Mouse (Mus musculus) frontal cortex, postnatal 25 days (tissue): Measurements from ENCODE around the gene Pced1b.
"Not testable (repeated sequence)": the region's sequence is repeated elsewhere in the genome, so short reads cannot be mapped to it uniquely, and the experiment has no call there.

ENCODE experiments used
- DNase-seq, 2 experiments: peaks; one replicate each; pipeline ENCODE4 v3.0.0; 2022; ENCODE audit warnings: low spot score in 2 of 2

Gene Pced1b

DNA sequence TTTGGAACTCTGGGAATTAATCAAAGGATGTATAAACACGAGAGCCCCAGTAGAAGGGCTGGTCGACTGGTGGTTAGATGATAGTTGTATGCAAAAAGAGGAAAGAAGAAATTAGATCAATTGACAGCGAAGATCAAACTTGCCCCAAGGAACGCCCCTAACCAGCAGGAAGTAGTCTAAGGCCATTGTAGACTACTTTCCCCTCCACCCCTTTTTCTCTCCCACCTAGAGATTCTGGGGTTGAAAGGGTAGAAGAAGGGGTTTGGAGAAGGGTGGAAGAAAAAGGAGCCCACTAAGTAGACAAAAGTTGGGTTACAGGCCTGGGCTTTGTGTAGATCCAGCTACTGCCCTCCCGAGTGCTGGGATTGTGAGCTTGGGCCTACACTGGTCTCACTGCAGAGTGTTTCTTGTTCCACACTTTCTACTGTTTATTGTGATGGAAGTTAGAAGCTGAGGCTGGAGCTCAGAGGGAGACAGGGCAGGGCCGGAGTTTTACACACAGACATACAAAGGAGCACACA is 125.8 kb downstream of the Pced1b start:
- no peak for DNase-seq

DNA sequence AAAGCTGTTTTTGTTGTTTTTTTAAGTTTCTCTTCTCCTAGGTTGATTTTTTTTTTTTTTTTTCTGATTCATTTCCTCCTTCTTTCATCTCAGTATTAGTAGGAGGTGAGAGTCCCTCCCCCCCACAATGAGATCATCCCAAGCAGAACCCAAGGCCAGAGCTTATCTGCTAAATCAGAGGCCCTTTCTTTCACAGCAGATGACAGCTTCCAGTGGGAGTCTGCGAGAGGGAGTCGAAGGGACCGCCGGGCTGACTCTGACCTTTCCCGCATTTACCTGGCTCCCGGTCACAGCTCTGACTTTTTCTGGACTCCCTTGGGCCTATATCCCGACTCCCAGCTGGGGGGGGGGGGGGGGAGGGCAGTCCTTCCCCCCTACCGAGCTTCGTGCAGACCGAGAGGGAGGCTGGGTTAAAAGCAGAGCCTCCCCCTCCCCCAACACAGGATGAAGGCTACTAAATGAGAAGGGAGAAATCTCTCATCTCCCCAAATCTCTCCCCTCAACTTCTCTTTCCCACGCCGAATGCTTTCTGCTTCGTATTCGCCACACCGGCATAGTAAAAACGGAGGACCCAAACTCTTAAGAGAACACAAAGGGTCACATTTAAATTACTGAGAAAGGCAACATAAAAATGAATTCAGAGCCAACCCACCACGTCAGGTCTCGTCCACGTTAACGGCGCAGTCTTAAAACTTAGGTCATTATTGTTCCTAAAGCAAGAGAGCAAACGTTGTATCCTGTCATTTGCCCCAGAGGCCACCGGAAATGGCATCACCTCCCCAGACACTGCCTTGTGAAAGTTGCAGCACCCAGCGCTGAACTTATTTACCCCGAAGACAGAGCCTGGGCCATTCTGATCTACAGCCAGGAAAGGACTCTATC is 126.5 kb downstream of the Pced1b start:
- DNase-seq = no peak

DNA sequence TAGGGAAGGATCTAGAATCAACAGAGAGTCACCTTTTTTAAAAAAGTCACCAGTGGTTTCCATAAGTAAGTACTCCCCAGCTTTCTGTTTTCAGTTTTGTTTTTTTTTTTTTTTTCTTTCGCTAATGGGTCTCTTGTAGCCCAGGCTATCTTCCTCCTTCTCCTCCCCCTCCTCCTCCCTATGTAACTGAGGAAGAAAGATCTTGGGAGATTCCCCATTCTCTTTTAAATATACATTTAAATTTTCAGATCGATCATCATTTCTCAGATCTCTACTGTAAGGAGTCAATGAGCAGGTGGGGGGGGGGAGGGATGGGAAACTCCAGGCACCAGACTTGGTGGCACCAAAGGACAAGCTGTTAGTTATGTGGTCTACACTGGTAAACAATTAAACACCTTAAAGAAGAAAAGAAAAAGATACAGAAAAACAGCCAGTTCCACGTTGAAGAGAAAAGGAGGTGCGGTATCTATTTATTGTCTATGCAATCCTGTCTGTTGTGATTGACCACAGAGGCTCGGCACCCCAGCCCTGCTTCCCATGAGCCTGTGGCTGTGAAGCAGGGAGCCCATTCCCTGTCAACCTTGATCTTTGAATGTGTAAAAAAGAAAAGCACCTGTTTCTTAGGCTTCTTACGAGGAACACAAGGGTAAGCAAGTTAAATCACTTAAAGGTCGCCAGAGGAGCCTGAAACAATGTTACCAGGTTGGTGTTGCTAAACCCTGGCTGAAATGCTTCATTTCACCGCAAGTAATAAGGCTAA is 127.4 kb downstream of the Pced1b start:
- DNase-seq = no peak

DNA sequence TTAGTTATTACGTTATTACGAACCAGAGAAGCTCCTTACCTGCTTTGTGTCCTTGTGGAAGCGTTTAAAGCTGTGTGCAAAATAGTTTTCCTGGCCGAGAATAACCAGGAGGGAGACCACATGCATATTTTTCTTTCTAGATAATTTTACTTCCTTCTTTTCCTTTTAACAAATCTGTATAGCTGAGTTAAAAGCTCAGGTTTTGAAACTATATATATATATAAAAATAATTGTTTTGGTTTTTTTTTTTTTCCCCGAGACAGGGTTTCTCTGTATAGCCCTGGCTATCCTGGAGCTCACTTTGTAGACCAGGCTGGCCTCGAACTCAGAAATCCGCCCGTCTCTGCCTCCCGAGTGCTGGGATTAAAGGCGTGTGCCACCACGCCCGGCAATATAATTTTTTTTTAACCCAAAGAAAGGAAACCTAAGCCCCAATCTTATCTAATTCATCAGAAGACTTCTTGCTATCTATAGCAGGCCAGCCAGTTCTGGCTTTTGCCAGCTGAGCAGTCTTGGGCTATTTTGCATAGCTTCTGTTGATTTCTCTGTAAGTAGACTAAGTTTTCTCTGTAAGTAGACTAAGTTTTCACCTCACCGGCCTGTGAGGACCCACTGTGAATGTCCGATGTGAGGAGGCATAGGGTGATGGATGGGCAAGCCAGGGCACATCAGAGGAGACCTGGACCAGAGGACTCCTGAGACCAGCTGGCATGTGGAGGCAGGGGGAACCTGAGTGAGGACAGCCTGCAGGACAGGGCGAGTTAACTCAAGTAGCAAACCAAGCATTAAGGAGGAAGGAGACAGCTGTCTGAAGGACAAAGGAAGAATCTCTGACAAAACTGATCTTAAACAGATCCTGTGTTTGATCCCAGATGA is 128.2 kb downstream of the Pced1b start:
- DNase-seq = no peak

DNA sequence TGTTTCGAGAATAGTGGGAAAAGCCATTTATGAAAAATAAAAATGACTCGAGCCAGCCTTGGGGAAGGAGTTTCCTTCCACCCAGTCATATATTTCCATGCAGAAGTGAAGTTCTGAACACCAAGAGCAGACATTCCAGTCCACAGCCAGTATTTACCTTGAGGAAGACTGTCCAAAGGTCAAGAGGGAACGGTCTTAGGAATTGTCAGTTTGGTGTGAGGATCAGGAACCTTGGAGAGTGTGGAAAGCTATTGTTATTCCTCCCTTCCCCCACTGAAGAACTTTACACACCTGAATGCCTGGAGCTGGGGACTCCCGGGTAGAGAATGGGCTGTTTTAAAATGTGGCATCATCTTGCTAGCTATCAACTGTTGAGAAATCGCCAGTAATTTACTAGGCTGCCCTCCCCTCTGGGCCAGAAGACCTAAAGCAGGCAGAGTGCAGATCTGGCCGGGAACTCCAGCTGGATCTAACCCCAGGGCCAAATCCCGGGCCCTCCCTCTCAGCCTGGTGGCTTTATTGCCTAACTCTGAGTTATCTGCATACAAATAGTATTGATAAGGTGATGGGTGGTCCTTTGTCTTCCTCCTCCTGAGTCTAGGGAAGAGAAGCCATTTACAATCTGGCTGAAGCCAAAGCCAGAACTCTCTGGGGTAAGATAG is 129.3 kb downstream of the Pced1b start:
- no peak for DNase-seq

DNA sequence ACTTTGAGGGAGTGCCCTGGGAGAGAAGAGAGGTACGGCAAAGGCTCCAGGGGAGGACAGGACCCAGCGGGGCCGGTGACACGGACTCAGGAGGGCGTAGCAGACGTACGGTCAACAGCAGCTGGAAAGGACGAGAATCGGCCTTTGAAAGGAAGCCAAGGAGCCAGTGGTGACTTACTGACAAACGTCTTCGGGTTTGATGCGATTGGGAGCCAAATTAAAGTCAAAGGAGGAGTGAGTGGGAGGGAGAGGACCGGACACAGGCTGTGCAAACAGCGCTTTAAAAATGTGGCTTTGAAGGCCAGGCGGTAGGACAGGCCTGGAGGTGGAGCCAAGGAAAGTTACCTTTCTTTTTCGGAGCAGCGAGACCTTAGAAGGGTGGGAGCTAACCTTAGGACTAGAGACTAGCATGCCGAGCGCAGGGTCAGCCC is 129.9 kb downstream of the Pced1b start:
- DNase-seq = no peak

- no peak for DNase-seq
Observed at GRCm38 (mm10) chr15:97378061-97378460, 131.2 kb downstream of the Pced1b start.

DNA sequence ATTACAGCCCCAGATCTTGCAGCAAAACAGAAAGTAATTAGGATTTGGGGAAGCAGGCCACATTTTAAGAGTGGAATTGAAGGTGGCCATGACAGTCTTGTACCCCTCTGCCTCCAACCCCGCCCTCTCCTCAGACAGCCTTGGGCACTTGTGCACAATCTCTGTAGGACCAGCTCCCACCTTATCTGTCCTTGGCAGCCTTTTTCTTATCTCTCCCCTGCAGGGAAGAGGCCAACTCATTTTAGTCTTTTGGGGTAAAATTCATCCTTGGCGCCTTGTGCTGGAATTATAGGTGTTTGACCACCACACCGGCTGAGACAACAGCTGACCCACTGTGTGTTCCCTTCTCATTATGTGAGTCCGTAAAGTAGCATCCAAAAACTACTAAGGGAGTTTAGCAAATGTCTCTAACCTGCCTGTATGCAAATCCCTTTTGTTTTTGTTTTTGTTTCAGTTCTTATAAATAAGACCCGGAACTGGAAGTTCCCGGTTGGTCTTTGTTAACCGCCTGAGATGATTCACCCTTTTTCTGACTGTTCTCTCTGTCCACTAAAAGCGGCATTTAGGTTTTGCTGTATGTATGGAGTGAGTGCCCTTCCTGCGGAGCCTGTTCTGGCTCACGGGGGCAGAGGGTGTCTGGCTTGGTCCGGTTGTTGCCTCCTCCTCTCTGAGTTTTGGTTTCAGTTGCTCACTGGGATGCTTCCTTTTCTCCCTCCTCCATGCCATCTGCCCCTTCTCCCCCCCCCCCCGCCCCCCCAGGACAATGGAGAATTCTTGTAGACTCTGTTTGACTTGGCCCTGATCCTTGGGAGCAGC is 132.8 kb downstream of the Pced1b start:
- DNase-seq = no peak

GRCm38 (mm10) chr15:97382567-97382966 is 135.7 kb downstream of the Pced1b start:
- no peak for DNase-seq

DNA sequence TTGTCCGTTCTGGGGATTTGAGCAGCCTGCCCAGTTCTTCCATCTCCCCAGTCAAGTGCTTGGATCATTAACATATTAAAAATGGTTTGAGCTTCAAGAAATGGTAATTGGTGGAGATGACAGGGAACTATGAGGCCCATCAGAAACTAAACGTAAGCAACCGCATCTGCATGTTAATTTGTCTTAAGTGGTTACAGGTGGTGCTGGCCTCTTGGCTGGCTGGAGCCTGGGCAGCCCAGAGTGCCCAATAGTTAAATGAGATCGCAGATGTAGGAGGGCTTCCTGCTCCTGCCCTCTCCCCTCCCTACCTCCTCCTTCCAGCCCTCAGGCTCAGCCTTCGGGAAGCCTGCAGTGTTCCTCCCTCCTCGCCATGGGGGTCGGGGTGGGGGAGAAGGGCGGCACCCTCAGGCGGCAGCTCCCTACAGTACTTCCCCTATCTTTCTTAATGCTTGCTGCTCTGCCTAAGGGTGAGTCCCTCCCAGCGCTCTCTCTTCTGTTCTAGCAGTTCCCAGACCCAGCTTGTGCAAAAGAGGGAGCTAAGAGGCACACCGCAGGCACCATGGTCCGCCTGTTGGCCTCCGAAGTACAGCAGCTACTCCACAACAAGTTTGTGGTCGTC is 136.7 kb downstream of the Pced1b start:
- no peak for DNase-seq

GRCm38 (mm10) chr15:97384170-97385018 is 137.5 kb downstream of the Pced1b start:
- DNase-seq = no peak

GRCm38 (mm10) chr15:97385174-97385573 is 138.3 kb downstream of the Pced1b start:
- DNase-seq = not testable (repeated sequence)

DNA sequence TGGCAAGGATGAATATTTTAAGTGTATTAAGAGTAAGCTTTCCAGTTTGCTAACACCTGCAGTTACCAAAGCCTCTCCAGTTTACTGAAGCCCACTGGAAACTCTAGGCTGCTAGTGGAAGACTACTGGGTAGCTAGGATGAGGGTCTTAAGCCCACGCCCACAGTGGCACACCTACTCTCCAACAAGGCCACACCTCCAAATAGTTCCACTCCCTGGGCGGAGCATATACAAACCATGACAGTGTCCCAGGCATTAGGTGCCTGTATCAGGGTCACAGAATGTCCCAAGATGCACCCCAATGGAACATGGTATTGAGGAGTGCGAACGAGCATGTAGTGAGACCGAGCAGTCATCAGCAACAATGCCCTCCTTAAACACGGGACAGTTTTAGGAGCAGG is 140.9 kb downstream of the Pced1b start:
- DNase-seq = no peak

GRCm38 (mm10) chr15:97389577-97389976 is 142.7 kb downstream of the Pced1b start:
- no peak for DNase-seq

- DNase-seq = no peak
Observed at GRCm38 (mm10) chr15:97390778-97391177, 143.9 kb downstream of the Pced1b start.

GRCm38 (mm10) chr15:97391436-97391835 is 144.5 kb downstream of the Pced1b start:
- DNase-seq = no peak

GRCm38 (mm10) chr15:97394561-97394960 is 147.7 kb downstream of the Pced1b start:
- DNase-seq = no peak

- DNase-seq = no peak
Observed at GRCm38 (mm10) chr15:97396586-97397299, 149.8 kb downstream of the Pced1b start.
